Mouse (Mus musculus) right cerebral cortex, adult 2 months (tissue): ENCODE results near the gene Vmn2r112.
"Not testable (repeated sequence)": the region's sequence is repeated elsewhere in the genome, so short reads cannot be mapped to it uniquely, and the experiment has no call there.

Experiments
- DNase-seq, 2 experiments: peaks; one replicate each; pipeline ENCODE4 v3.0.0; 2021 to 2022; ENCODE audit warnings: low spot score in 2 of 2

Gene Vmn2r112

GRCm38 (mm10) chr17:22600651-22601050, at the start of gene Vmn2r112:
Vmn2r112 (plus strand) TSS chr17:22600951.
- not testable (repeated sequence) for DNase-seq

- not testable (repeated sequence) for DNase-seq
These were observed 27.4 kb upstream of the Vmn2r112 start, which contains the start of gene Vmn2r111 for GRCm38 (mm10) chr17:22573382-22573781. Vmn2r111 (minus strand) TSS chr17:22573482.

- DNase-seq = no peak
These were observed 29.9 kb downstream of the Vmn2r112 start for GRCm38 (mm10) chr17:22630646-22631045.
